Mouse (Mus musculus): ENCODE measurements at regions not wholly inside any gene's neighbourhood (a gene's known extent, or its start where the extent isn't known, plus 50 kb on each side); places are given as distances from the start of the nearest gene placed in this dataset.

GRCm38 (mm10) chr9:79455226-79455625 is 263.4 kb downstream of the Col12a1 start:
- no peak for ATAC-seq

GRCm38 (mm10) chr9:79479118-79479517 is 239.5 kb downstream of the Col12a1 start:
- ATAC-seq = no peak

- ATAC-seq = peak; percentile 63
Observed at GRCm38 (mm10) chr9:79500253-79500652, 218.4 kb downstream of the Col12a1 start.

- ATAC-seq = peak; percentile 75
Observed at GRCm38 (mm10) chr9:79502034-79502433, 216.6 kb downstream of the Col12a1 start.

- no peak for ATAC-seq
Observed at GRCm38 (mm10) chr9:79516384-79516783, 202.2 kb downstream of the Col12a1 start.

- ATAC-seq = no peak
Observed at GRCm38 (mm10) chr9:79517461-79517860, 201.2 kb downstream of the Col12a1 start.

GRCm38 (mm10) chr9:79518640-79519039 is 200.0 kb downstream of the Col12a1 start:
- ATAC-seq = no peak

- no peak for ATAC-seq
Observed at GRCm38 (mm10) chr9:79520498-79520897, 198.1 kb downstream of the Col12a1 start.

- no peak for ATAC-seq
Observed at GRCm38 (mm10) chr9:79523054-79523453, 195.6 kb downstream of the Col12a1 start.

- ATAC-seq = no peak
Observed at GRCm38 (mm10) chr9:79525000-79525399, 193.6 kb downstream of the Col12a1 start.

GRCm38 (mm10) chr9:79526390-79526789 is 192.2 kb downstream of the Col12a1 start:
- no peak for ATAC-seq

- ATAC-seq = no peak
Observed at GRCm38 (mm10) chr9:79527331-79527730, 191.3 kb downstream of the Col12a1 start.

Data from CD4-positive, CD25-positive, alpha-beta regulatory T cell, adult 4 months (primary cell).